Mouse (Mus musculus) heart, postnatal 0 days (tissue): ENCODE results near the gene Cldn13. TPM values are rescaled to one million over a fixed set of nuclear protein-coding genes. Genes with fewer than 3 reads are reported as not detected.
A peak's percentile ranks its signal among the peaks of the same experiment; 100 is the strongest.

ENCODE experiments used
- ATAC-seq: fragments of 200-750 bp; cut with Nextera tagmentation; 2 replicates; pipeline ENCODE4 v1.8.0; 2017; ENCODE audit warnings: low read depth, moderate number of reproducible peaks, moderate library complexity; ENCODE audit not compliant: insufficient read depth
- DNase-seq: peaks from one replicate; pipeline ENCODE4 v3.0.0-alpha.2; 2016; ENCODE audit warnings: low spot score
- H3K27ac ChIP-seq: fragments of 300-500 bp; sonication (generic); 2 replicates; pipeline ENCODE4 v1.5.1; 2014; ENCODE audit warnings: low read depth, mild to moderate bottlenecking
- H3K27me3 ChIP-seq: fragments of 300-500 bp; sonication (generic); 2 replicates; pipeline ENCODE4 v1.6.1; 2014; ENCODE audit warnings: low read length, mixed read lengths; ENCODE audit not compliant: control insufficient read depth, insufficient read depth
- H3K36me3 ChIP-seq: fragments of 300-500 bp; sonication (generic); replicated peaks from 2 replicates; pipeline ENCODE4 v1.6.1; 2014; ENCODE audit warnings: low read length, mixed read lengths; ENCODE audit not compliant: control insufficient read depth, insufficient read depth
- H3K4me1 ChIP-seq: fragments of 300-500 bp; sonication (generic); 2 replicates; pipeline ENCODE4 v1.6.1; 2014; ENCODE audit warnings: antibody characterized with exemption; ENCODE audit not compliant: control insufficient read depth, insufficient read depth
- H3K4me2 ChIP-seq: fragments of 300-500 bp; sonication (generic); 2 replicates; pipeline ENCODE4 v1.6.1; 2014; ENCODE audit warnings: low read depth, mild to moderate bottlenecking, low read length, moderate library complexity
- H3K4me3 ChIP-seq: fragments of 300-500 bp; sonication (generic); 2 replicates; pipeline ENCODE4 v1.5.1; 2014; ENCODE audit warnings: low read depth, low read length
- H3K9ac ChIP-seq: fragments of 300-500 bp; sonication (generic); replicated peaks from 2 replicates; pipeline ENCODE4 v1.6.1; 2014; ENCODE audit warnings: low read depth, low read length, mixed read lengths
- H3K9me3 ChIP-seq: fragments of 300-500 bp; sonication (generic); replicated peaks from 2 replicates; pipeline ENCODE4 v1.6.1; 2016; ENCODE audit warnings: low read length; ENCODE audit not compliant: control insufficient read depth
- CTCF ChIP-seq: IDR thresholded peaks from 2 replicates; pipeline ENCODE4 v1.5.1; 2016; ENCODE audit warnings: antibody characterized with exemption, control low read depth, low read depth
- EP300 ChIP-seq: IDR thresholded peaks from 2 replicates; pipeline ENCODE4 v1.6.1; 2016; ENCODE audit warnings: antibody characterized with exemption, low read depth
- WGBS: fragments of 180-500 bp; shearing (Covaris S2); extraction: QIAGEN DNeasy Blood & Tissue Kit; methylation state at CpG from one replicate; pipeline ENCODE4 v1.1.7; 2014; 5-methylcytosine and 5-hydroxymethylcytosine counted together
- polyA plus RNA-seq: library from polyadenylated mRNA; unstranded; fragments of >200 nt; fragmentation: Nextera tagmentation; extraction: Ambion mirVana; gene quantifications from 2 replicates; pipeline ENCODE4 v1.2.1, GENCODE M21; 2015
- total RNA-seq: library from RNA; depleted of rRNA; stranded (reverse); fragments of >200 nt; gene quantifications from 2 replicates; pipeline ENCODE4 v1.2.3, GENCODE M21; 2014; ENCODE audit warnings: low replicate concordance

Cldn13 gene
- total and polyA plus RNA-seq, 2 experiments from 2014 or later = 0.18 TPM; not detected in 1

DNA sequence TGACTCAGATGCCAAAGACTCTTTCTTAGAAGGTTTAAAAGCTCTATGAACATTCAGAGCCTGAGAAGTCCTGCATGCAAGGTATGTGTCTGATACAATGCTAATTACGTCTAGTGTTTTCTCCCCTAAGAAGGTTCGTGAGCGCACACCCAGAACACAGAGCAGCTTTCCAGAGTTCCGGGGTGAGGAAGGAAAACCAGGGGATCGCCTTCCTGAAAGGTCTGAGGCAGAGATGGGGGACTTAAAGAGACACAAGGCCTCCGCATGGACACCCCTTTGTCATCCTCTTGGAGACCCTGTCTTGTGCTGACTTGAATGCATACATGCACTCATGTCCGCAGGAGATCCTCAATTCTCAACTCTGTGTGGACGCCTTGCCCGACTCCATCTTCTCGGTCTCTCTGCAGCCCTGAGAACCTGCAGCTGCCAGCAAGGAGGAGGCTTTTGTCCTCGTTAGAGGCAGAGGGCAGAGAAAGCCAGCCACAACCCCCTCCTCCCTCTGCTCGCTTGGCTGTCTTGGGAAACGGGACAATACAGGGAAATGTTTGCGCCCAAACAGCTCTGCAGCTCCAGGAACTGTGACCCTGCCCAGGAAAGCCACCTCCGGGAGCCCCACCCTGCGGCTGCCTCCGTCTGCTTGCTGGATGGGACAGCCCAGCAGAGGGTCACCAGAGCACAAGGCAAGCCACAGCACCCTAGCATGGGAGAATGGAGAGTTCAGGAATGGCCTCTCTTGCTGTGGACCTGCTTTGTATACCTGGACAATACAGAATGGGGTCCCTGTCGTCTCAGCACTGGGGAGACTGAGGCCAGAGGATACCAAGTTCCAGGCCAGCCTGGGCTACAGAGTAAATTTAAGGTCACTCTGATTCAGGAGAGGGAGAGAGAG, 27.6 kb downstream of the Cldn13 start:
- 48% methylated on average over 18 of the region's 18 CpGs for WGBS
- Histone ChIP-seq H3K4me2 (0 out of 2 replicates have a peak overlapping the region, but pooled peaks have one; percentile 17), H3K36me3 (no peaks in the 10 kb centered on the region), H3K4me1 (0 out of 2 replicates have a peak, but pooled peaks cover 9% of the 10 kb centered on the region), H3K9ac (no peak overlapping the region), H3K4me3 (no peak overlapping the region), H3K27ac (peak overlapping the region; percentile 85), H3K27me3 (no peaks in the 10 kb centered on the region), H3K9me3 (no peaks in the 10 kb centered on the region)
- DNase-seq = peak; percentile 52
- TF ChIP-seq EP300 (0 out of 2 replicates have a peak, but pooled peaks have one; percentile 40), CTCF (no peak)
- peak; percentile 74 for ATAC-seq

DNA sequence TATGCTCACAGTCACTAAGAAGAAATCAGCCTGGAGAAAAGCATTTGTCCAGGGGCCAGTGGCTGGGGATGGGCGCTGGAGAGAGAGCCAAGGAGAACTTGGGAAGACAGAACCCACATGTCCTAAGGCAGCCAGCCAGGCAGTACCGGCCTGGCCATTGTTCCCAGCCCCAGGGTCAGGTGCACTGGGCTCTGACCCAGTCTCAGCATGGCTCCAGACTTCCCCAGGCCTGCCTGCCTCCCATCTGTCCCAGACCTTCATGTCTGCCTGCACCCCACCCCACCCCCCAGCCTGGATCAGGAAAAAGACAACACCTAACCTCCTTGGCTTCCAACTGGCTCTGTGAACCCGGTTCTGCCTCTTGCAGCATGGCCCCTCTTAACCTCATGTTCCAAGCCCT, 32.2 kb downstream of the Cldn13 start:
- no peak overlapping the region for H3K27ac ChIP-seq
- 0 out of 2 replicates have a peak, but pooled peaks have one; percentile 46 for ATAC-seq

DNA sequence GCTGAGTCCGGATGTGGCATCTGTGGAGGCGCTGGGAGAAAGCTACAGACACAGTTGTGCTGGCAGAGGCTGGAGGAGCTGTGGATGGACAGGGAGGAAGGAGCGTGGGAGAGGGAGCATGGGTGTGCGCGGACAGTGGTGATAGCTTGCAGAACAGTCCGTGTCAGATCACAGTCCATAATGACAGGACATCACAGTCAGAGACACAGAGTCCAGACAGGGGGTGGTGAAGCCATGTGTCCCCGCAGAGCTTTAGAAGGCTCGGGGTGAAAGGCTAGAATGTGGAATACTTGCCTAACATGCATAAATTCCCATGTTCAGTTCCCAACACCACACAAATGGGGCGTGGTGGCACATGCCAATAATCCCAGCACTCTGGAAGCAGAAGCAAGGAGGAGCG, 38.5 kb downstream of the Cldn13 start:
- no peaks in the 10 kb centered on the region for H3K27me3 ChIP-seq
- ATAC-seq (no peak), DNase-seq (no peak)
- H3K9me3 ChIP-seq = 0 out of 2 replicates have a peak, but pooled peaks cover 6% of the 10 kb centered on the region
- no peaks in the 10 kb centered on the region for H3K36me3 ChIP-seq
- H3K4me1 ChIP-seq = no peaks in the 10 kb centered on the region
- H3K4me3 ChIP-seq = no peak overlapping the region
- no peak overlapping the region for H3K9ac ChIP-seq
- TF ChIP-seq CTCF (no peak), EP300 (no peak)
- 48% methylated on average over 10 of the region's 10 CpGs for WGBS
- H3K4me2 ChIP-seq = no peak overlapping the region
- no peak overlapping the region for H3K27ac ChIP-seq

More for the DNA sequence above, 32.2 kb downstream of the Cldn13 start:
- TF ChIP-seq EP300 = no peak
- no peak for TF ChIP-seq CTCF
- no peak for DNase-seq
- H3K4me2 ChIP-seq = no peak overlapping the region
- WGBS = 42% methylated on average over 3 of the region's 3 CpGs
- H3K9ac ChIP-seq = no peak overlapping the region
- 0 out of 2 replicates have a peak, but pooled peaks cover 6% of the 10 kb centered on the region for H3K9me3 ChIP-seq
- H3K27me3 ChIP-seq = no peaks in the 10 kb centered on the region
- no peaks in the 10 kb centered on the region for H3K4me1 ChIP-seq
- H3K4me3 ChIP-seq = no peak overlapping the region
- H3K36me3 ChIP-seq = no peaks in the 10 kb centered on the region

DNA sequence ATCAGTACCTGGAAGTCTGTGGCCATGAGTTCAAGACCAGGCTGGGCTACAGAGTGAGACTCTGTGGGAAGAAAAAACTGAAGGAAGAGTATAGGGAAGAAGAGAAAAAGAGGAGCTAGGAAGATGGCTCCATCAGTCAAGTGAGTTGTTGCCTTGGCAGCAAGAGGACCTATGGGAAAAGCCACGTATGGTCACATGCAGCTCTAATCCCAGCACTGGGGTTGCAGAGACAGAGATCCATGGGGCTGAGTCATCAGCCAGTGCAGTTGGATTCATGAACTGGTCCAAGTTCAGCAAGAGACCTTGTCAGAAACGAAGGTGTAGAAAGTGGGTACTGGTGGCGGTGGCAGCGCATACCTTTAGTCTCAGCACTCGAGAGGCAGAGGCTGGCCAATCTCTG, 40.1 kb downstream of the Cldn13 start:
- Histone ChIP-seq H3K9ac (no peak overlapping the region), H3K4me1 (no peaks in the 10 kb centered on the region), H3K27ac (no peak overlapping the region), H3K36me3 (no peaks in the 10 kb centered on the region), H3K9me3 (0 out of 2 replicates have a peak, but pooled peaks cover under 1% of the 10 kb centered on the region), H3K4me3 (no peak overlapping the region), H3K27me3 (no peaks in the 10 kb centered on the region), H3K4me2 (no peak overlapping the region)
- ATAC-seq = no peak
- WGBS = 86% methylated on average over 5 of the region's 5 CpGs
- no peak for DNase-seq
- no peak for TF ChIP-seq CTCF
- TF ChIP-seq EP300 = no peak

DNA sequence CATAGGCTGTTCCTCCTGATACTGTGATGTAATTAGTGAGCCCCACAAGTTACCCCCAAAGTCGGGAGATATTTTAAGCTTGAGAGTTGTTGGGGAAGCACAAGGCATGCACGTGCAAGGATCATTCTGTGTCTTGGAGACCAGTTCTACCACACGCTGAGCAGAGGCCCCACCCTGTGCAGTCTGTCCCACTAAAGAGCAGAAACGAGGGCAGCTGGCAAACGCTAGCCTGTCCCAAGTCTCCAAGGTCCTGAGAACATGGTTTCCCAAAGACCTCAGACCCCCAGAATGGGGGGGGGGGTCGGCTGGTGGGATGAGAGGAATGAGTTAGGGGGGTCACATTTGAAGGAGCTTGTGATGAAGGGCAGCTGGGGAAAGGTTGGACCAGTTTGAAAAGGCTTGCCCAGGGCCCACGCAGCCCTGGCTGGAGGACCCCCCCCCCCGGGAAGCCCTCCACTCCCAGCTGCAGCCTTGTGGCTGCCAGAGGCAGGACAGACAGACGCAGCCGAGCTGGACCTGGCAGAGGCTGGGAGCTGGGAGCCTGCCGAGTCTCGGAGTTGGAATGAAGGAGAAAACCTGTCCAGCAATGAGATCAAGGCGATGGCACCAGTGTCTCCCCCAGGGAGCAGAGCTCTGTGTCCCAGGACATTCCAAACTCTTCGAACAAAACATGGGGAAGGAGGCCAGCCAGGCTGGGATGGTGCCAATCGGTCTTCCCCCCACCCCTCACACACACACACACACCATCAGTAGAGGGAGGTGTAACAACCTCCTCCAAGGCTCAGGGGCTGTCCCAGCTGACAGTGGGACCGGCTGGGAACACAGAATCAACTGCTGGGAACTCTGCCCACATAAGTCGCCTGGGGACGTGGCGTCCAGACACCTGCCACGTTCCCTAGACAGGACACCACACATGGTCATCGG, 41.1 kb downstream of the Cldn13 start:
- peak overlapping the region; percentile 22; the same call in 1 of the 2 replicates for H3K27ac ChIP-seq
- DNase-seq = no peak
- TF ChIP-seq EP300 = 0 out of 2 replicates have a peak, but pooled peaks have one; percentile 17
- TF ChIP-seq CTCF = no peak
- no peaks in the 10 kb centered on the region for H3K36me3 ChIP-seq
- no peaks in the 10 kb centered on the region for H3K4me1 ChIP-seq
- H3K9me3 ChIP-seq = no peaks in the 10 kb centered on the region
- H3K4me2 ChIP-seq = no peak overlapping the region
- ATAC-seq = peak; percentile 60
- H3K27me3 ChIP-seq = no peaks in the 10 kb centered on the region
- no peak overlapping the region for H3K4me3 ChIP-seq
- WGBS = 51% methylated on average over 21 of the region's 21 CpGs
- no peak overlapping the region for H3K9ac ChIP-seq
